Mouse (Mus musculus) central nervous system, embryonic 11.5 days (tissue): ENCODE data around the gene Cox16. TPM values are rescaled to one million over a fixed set of nuclear protein-coding genes. Genes with fewer than 3 reads are reported as not detected.

Source experiments
- polyA plus RNA-seq: library from polyadenylated mRNA; depleted of rRNA; stranded (reverse); fragments of >200 nt; gene quantifications from 2 replicates; pipeline ENCODE4 v1.2.3, GENCODE M21; 2012; rRNA removed

The Cox16 gene
- polyA plus RNA-seq = 77.5 and 83.4 TPM in 2 replicates

DNA sequence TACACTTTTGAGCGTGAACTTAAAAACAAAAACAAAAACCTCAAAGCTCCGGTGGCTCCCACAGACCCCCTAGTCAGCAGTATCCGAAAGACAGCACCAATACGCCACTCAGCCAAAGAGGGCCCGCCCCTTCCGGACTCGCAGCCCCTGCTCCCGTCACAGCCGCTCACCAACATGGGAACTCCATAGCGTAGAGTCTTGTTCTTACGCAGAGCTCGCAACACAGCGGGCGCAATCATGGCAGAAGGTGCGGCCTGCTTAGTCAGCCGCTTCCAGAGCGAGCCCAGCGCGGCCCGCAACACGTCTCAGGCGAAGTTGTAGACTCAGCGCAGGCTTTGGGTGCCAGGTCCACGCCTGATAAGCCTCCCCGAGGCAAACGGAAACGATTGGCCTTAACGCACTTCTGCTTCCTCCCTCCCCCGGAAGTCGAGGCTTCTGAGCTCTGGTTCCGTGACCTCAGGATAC lies at the start of gene Cox16:
Gene Cox16, minus strand, starts transcription at position 401 of the 465 bp plus-strand sequence.

GRCm38 (mm10) chr12:81532316-81533028 lies 47.5 kb upstream of the Cox16 start, which contains the start of the genes Gm20498 and Synj2bp:
TSS of gene Gm20498 (minus strand) at chr12:81532905.
TSS of gene Synj2bp (minus strand) at chr12:81532911.

DNA sequence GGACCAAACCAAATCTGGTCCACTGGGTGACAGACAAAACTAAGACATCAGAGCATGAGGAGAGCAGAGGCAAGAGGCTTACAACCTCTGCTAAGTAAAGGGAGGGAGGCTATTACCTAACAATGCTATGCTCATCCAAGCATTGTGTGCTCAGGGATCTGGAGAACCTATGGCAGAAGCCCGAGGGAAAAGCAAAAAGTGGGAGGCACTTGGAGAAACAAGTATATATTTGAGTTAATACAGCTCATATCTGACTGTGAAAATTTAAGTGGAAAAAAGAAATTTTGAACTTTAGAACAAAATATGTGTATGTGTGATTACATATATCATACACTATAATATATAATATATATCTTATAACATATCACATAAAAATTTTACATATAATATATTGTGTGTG lies 63.1 kb downstream of the Cox16 start, which contains the start of gene Adam4:
Gene Adam4, minus strand, starts transcription at position 101 of the 400 bp plus-strand sequence.

DNA sequence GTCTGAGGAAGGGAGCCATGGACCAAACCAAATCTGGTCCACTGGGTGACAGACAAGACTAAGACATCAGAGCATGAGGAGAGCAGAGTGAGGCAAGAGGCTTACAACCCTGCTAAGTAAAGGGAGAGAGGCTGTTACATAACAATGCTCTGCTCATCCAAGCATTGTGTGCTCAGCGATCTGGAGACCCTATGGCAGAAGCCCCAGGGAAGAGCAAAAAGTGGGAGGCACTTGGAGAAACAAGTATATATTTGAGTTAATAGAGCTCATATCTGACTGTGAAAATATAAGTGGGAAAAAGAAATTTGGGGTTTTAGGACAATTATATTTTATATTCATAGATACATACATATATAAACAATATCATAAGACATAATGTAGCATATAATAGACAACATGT lies 105.6 kb downstream of the Cox16 start, which contains the start of gene Gm4787:
Gene Gm4787, minus strand, starts transcription at position 101 of the 400 bp plus-strand sequence.

GRCm38 (mm10) chr12:81332875-81333421 lies 152.0 kb downstream of the Cox16 start, which contains the start of gene Slc8a3:
TSS of gene Slc8a3 (minus strand) at chr12:81333180.

Other genes with a start within 250 kb of the Cox16 start
- 1.7 and 1.8 TPM in 2 replicates for gene Slc8a3, start 151.9 kb downstream of the Cox16 start, polyA plus RNA-seq
- gene Gm4787, start 105.7 kb downstream of the Cox16 start, polyA plus RNA-seq = 1.1 and 1.2 TPM in 2 replicates
- 1.3 TPM in 2 replicates for gene Adam4, start 63.2 kb downstream of the Cox16 start, polyA plus RNA-seq
- gene Gm20498, start 47.8 kb upstream of the Cox16 start, polyA plus RNA-seq = 22.5 and 29.1 TPM in 2 replicates
- 18.6 and 28.4 TPM in 2 replicates for gene Synj2bp, start 47.8 kb upstream of the Cox16 start, polyA plus RNA-seq
- 0.22 and 0.27 TPM in 2 replicates for gene Adam21, start 83.3 kb upstream of the Cox16 start, polyA plus RNA-seq
- 74.5 and 117 TPM in 2 replicates for gene Med6, start 109.9 kb upstream of the Cox16 start, polyA plus RNA-seq
- 3.7 and 3.8 TPM in 2 replicates for gene Ttc9, start 146.1 kb upstream of the Cox16 start, polyA plus RNA-seq